Mouse (Mus musculus): ENCODE results near the gene Ghrh. TPM values are rescaled to one million over a fixed set of nuclear protein-coding genes. Genes with fewer than 3 reads are reported as not detected.

The Ghrh gene
- total and polyA plus RNA-seq, 3 experiments: not detected

GRCm38 (mm10) chr2:157310963-157311637 is 36.2 kb downstream of the Ghrh start:
- H3K9me3 ChIP-seq (replicated peaks; ENCODE audit: insufficient read depth, low read length): no peaks in the 10 kb centered on the region
- no peak overlapping the region for H3K4me3 ChIP-seq (ENCODE audit: control insufficient read depth in 1 of 2, insufficient read depth in 1 of 2, low read depth in 2 of 2, low read length in 2 of 2)
- H3K27ac ChIP-seq (ENCODE audit: control insufficient read depth, low read depth, low read length): no peak overlapping the region
- no peaks in the 10 kb centered on the region for H3K27me3 ChIP-seq (ENCODE audit: control insufficient read depth in 1 of 2, insufficient read depth in 2 of 2, low read length in 2 of 2)
- no peak overlapping the region for H3K9ac ChIP-seq (ENCODE audit: control insufficient read depth, low read depth, low read length, poor library complexity, severe bottlenecking)
- H3K79me2 ChIP-seq (ENCODE audit: control insufficient read depth, insufficient read depth, low read length, poor library complexity): 0 out of 2 replicates have a peak, but pooled peaks cover 1% of the 10 kb centered on the region
- TF ChIP-seq ZNF384 (IDR thresholded peaks at IDR 0.05; ENCODE audit: low read depth, low read length) (no peak), RAD21 (IDR thresholded peaks at IDR 0.05; ENCODE audit: low read depth, low read length) (no peak), SMC3 (IDR thresholded peaks at IDR 0.05; ENCODE audit: low read depth, low read length) (no peak)
- H3K4me1 ChIP-seq (ENCODE audit: control insufficient read depth in 1 of 2, insufficient read depth in 2 of 2, low read length in 2 of 2): no peaks in the 10 kb centered on the region
- no peak for DNase-seq (ENCODE audit: low read depth, low spot score)
- H3K36me3 ChIP-seq (ENCODE audit: control insufficient read depth in 1 of 2, insufficient read depth in 2 of 2, low read length in 2 of 2): peaks cover 0 to 48% of the 10 kb centered on the region in 2 experiments; a peak in 2 of 4 replicates

GRCm38 (mm10) chr2:157309611-157310010 is 37.7 kb downstream of the Ghrh start:
- no peak for DNase-seq (ENCODE audit: low read depth, low spot score)
- Histone ChIP-seq H3K27ac (ENCODE audit: control insufficient read depth, low read depth, low read length) (no peak overlapping the region), H3K4me3 (ENCODE audit: control insufficient read depth in 1 of 2, insufficient read depth in 1 of 2, low read depth in 2 of 2, low read length in 2 of 2) (no peak overlapping the region), H3K9ac (ENCODE audit: control insufficient read depth, low read depth, low read length, poor library complexity, severe bottlenecking) (no peak overlapping the region), H3K36me3 (ENCODE audit: control insufficient read depth in 1 of 2, insufficient read depth in 2 of 2, low read length in 2 of 2) (peaks cover 0 to 44% of the 10 kb centered on the region in 2 experiments; a peak in 2 of 4 replicates), H3K9me3 (replicated peaks; ENCODE audit: insufficient read depth, low read length) (no peaks in the 10 kb centered on the region), H3K4me1 (ENCODE audit: control insufficient read depth in 1 of 2, insufficient read depth in 2 of 2, low read length in 2 of 2) (no peaks in the 10 kb centered on the region), H3K79me2 (ENCODE audit: control insufficient read depth, insufficient read depth, low read length, poor library complexity) (0 out of 2 replicates have a peak, but pooled peaks cover 1% of the 10 kb centered on the region), H3K27me3 (ENCODE audit: control insufficient read depth in 1 of 2, insufficient read depth in 2 of 2, low read length in 2 of 2) (no peaks in the 10 kb centered on the region)
- TF ChIP-seq JUND (IDR thresholded peaks at IDR 0.05; ENCODE audit: low read depth, low read length): no peak
- no peak for TF ChIP-seq EP300 (IDR thresholded peaks at IDR 0.05; ENCODE audit: low read depth in 1 of 2, low read length in 2 of 2)
- no peak for TF ChIP-seq CHD2 (IDR thresholded peaks at IDR 0.05; ENCODE audit: low read length)
- TF ChIP-seq NRF1 (IDR thresholded peaks at IDR 0.05; ENCODE audit: insufficient read depth, low read depth, low read length, poor library complexity, severe bottlenecking): no peak
- no peak for TF ChIP-seq E2F4 (IDR thresholded peaks at IDR 0.05; ENCODE audit: borderline replicate concordance, low read depth, low read length)

- no peak for DNase-seq (ENCODE audit: low read depth, low spot score)
- Histone ChIP-seq H3K27me3 (ENCODE audit: control insufficient read depth in 1 of 2, insufficient read depth in 2 of 2, low read length in 2 of 2) (no peaks in the 10 kb centered on the region), H3K9me3 (replicated peaks; ENCODE audit: insufficient read depth, low read length) (no peaks in the 10 kb centered on the region), H3K79me2 (ENCODE audit: control insufficient read depth, insufficient read depth, low read length, poor library complexity) (0 out of 2 replicates have a peak, but pooled peaks cover 1% of the 10 kb centered on the region), H3K36me3 (ENCODE audit: control insufficient read depth in 1 of 2, insufficient read depth in 2 of 2, low read length in 2 of 2) (peaks cover 0 to 39% of the 10 kb centered on the region in 2 experiments; a peak in 2 of 4 replicates), H3K27ac (ENCODE audit: control insufficient read depth, low read depth, low read length) (no peak overlapping the region), H3K4me3 (ENCODE audit: control insufficient read depth in 1 of 2, insufficient read depth in 1 of 2, low read depth in 2 of 2, low read length in 2 of 2) (no peak overlapping the region), H3K9ac (ENCODE audit: control insufficient read depth, low read depth, low read length, poor library complexity, severe bottlenecking) (no peak overlapping the region), H3K4me1 (ENCODE audit: control insufficient read depth in 1 of 2, insufficient read depth in 2 of 2, low read length in 2 of 2) (no peaks in the 10 kb centered on the region)
- TF ChIP-seq NRF1 (IDR thresholded peaks at IDR 0.05; ENCODE audit: insufficient read depth, low read depth, low read length, poor library complexity, severe bottlenecking) (no peak), UBTF (IDR thresholded peaks at IDR 0.05; ENCODE audit: borderline replicate concordance, insufficient read depth, low read depth, low read length) (no peak), POLR2A (IDR thresholded peaks at IDR 0.05; ENCODE audit: control insufficient read depth in 1 of 2, insufficient read depth in 1 of 2, low read depth in 1 of 2, low read length in 2 of 2, poor library complexity in 1 of 2) (no peak), BHLHE40 (IDR thresholded peaks at IDR 0.05; ENCODE audit: borderline replicate concordance, low read depth, low read length) (no peak)
These were observed 38.9 kb downstream of the Ghrh start for GRCm38 (mm10) chr2:157308273-157308917.
